Mouse (Mus musculus): ENCODE data around the gene Rasa3.

- TF ChIP-seq POLR2A (IDR thresholded peaks at IDR 0.05; ENCODE audit: borderline replicate concordance, extremely low read depth, low read depth, low read length) (no peak), CTCF (IDR thresholded peaks at IDR 0.05; ENCODE audit: insufficient read depth, low read length) (no peak)
These were observed 4.2 kb downstream of the Rasa3 start for GRCm38 (mm10) chr8:13673215-13673614.

Data from lung, adult 2 months (tissue).